Mouse (Mus musculus): ENCODE results near the gene Tnni2. TPM values are rescaled to one million over a fixed set of nuclear protein-coding genes. Genes with fewer than 3 reads are reported as not detected.
A peak's percentile ranks its signal among the peaks of the same experiment; 100 is the strongest.

The Tnni2 gene
- polyA plus RNA-seq, 1 experiment: 4.3 TPM

DNA sequence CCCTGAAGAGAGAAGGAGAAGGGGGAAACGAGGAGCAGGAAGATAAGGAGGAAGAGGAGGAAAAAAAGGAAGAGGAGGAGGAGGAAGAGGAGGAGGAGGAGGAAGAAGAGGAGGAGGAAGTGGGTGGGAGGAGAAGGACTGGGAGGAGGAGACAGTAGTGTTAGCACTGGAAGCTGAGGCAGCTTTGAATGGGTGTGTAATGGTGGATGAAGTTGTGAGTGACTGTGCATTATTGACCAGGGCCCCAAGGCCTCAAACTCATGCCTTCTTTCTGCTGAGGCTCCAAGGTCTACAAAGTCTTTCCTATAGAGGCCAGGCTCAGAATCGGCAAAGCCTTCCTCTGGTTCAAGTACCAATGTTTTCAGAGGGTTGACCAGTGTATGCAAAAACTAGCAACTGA lies 19.8 kb upstream of the Tnni2 start:
- no peak for DNase-seq
- H3K4me3 ChIP-seq (ENCODE audit: control insufficient read depth, insufficient read depth, low read length): no peak overlapping the region
- TF ChIP-seq CTCF (IDR thresholded peaks at IDR 0.05; ENCODE audit: borderline replicate concordance, control insufficient read depth, extremely low read depth, insufficient read depth, low read length, poor library complexity): no peak
- TF ChIP-seq POLR2A (IDR thresholded peaks at IDR 0.05; ENCODE audit: control insufficient read depth, extremely low read depth, insufficient read depth, low read length, poor library complexity): no peak
- WGBS: 75% methylated on average over 2 of the region's 2 CpGs
- peak overlapping the region; percentile 51; the same call in 1 of the 2 replicates for H3K27ac ChIP-seq (ENCODE audit: control insufficient read depth, insufficient read depth, low read length)
- no peaks in the 10 kb centered on the region for H3K36me3 ChIP-seq (ENCODE audit: control insufficient read depth, insufficient read depth, low read length)
- H3K27me3 ChIP-seq (ENCODE audit: control insufficient read depth, insufficient read depth, low read length): no peaks in the 10 kb centered on the region
- peaks cover 20% of the 10 kb centered on the region for H3K4me1 ChIP-seq (replicated peaks; ENCODE audit: control insufficient read depth, insufficient read depth, low read length)

DNA sequence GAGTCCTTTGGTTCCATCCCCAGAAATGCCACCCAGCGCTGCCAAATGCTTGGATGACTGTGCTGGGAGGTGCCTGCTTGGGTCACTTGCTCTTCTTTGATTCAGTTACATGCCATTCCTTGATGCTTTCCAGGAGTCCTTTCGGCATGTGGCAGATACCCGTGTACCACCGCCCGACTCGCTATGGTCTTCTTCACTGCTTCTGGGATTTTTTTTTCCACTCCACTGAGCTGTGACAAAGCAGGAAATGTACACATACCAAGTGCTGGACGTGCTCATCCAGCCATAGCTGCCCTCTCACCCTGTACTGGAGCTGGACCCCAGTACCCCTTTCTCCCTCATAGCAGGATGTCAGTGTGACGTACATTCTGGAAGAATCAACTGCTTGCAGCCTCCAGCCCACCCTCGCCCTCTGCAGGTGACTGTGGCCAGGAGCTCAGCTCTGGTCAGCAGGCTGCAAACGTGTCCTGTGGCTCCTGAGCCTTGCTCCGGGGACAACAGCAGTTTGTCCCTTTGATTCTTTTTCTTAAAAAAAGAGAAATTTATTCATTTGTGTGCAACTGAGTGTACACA lies 15.9 kb upstream of the Tnni2 start:
- no peaks in the 10 kb centered on the region for H3K36me3 ChIP-seq (ENCODE audit: control insufficient read depth, insufficient read depth, low read length)
- no peaks in the 10 kb centered on the region for H3K27me3 ChIP-seq (ENCODE audit: control insufficient read depth, insufficient read depth, low read length)
- H3K4me1 ChIP-seq (replicated peaks; ENCODE audit: control insufficient read depth, insufficient read depth, low read length): peaks cover 20% of the 10 kb centered on the region
- H3K4me3 ChIP-seq (ENCODE audit: control insufficient read depth, insufficient read depth, low read length): no peak overlapping the region
- TF ChIP-seq POLR2A (IDR thresholded peaks at IDR 0.05; ENCODE audit: control insufficient read depth, extremely low read depth, insufficient read depth, low read length, poor library complexity) (no peak), CTCF (IDR thresholded peaks at IDR 0.05; ENCODE audit: borderline replicate concordance, control insufficient read depth, extremely low read depth, insufficient read depth, low read length, poor library complexity) (no peak)
- WGBS: 88% methylated on average over 11 of the region's 11 CpGs
- no peak for DNase-seq
- H3K27ac ChIP-seq (ENCODE audit: control insufficient read depth, insufficient read depth, low read length): no peak overlapping the region

DNA sequence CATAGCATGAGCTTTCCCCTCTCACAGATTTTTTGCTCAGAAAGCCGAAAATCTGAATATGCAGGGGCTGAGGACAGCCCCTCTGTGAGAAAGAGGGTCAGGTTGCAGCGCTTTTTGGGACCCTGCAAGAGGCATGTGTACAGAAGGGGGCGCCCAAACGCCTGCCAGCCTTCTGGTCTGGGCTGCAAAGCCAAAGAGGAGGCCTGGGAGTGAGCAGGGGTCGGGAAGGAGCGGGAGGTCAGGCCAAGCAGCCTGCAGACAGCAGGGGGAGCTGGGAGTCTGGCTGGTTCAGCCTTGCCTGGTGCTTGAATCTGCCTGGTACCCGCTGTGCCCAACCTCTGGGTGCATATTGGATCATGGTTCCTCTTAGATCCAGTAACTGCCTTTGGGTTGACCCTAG lies 13.4 kb upstream of the Tnni2 start:
- no peak overlapping the region for H3K4me3 ChIP-seq (ENCODE audit: control insufficient read depth, insufficient read depth, low read length)
- no peaks in the 10 kb centered on the region for H3K36me3 ChIP-seq (ENCODE audit: control insufficient read depth, insufficient read depth, low read length)
- H3K27me3 ChIP-seq (ENCODE audit: control insufficient read depth, insufficient read depth, low read length): no peaks in the 10 kb centered on the region
- WGBS: 52% methylated on average over 7 of the region's 7 CpGs
- no peak overlapping the region for H3K27ac ChIP-seq (ENCODE audit: control insufficient read depth, insufficient read depth, low read length)
- peaks cover 1% of the 10 kb centered on the region for H3K4me1 ChIP-seq (replicated peaks; ENCODE audit: control insufficient read depth, insufficient read depth, low read length)
- DNase-seq: peak; percentile 57
- TF ChIP-seq POLR2A (IDR thresholded peaks at IDR 0.05; ENCODE audit: control insufficient read depth, extremely low read depth, insufficient read depth, low read length, poor library complexity) (no peak), CTCF (IDR thresholded peaks at IDR 0.05; ENCODE audit: borderline replicate concordance, control insufficient read depth, extremely low read depth, insufficient read depth, low read length, poor library complexity) (peak; percentile 45; the same call in 1 of the 2 replicates)

DNA sequence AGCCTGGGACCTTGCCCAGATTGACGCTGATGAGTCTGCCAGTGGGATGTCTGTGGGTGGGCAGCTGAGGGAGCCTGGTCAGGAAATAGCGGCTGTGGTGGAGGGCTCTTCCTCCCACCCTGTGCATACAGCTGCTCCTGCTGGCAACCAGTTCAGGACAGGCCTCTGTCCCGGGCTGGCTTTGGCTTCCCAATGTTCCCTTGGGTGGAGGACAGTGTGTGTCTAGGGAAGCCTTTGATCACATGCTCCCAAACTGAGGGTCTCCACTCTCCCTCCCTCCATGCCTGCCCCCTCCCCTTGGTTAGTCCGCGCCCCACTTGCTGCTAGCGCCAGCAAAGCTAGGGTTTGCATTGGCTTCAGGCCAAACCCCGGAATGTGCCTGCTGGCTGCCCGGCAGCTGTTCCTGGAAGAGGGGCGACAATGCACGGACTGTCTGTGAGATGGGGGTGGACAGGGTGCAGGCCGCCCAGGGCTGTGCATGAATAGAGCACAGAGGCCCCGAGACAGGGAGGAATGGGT lies 11.4 kb upstream of the Tnni2 start:
- Histone ChIP-seq H3K27ac (ENCODE audit: control insufficient read depth, insufficient read depth, low read length) (no peak overlapping the region), H3K4me3 (ENCODE audit: control insufficient read depth, insufficient read depth, low read length) (no peak overlapping the region), H3K36me3 (ENCODE audit: control insufficient read depth, insufficient read depth, low read length) (no peaks in the 10 kb centered on the region), H3K27me3 (ENCODE audit: control insufficient read depth, insufficient read depth, low read length) (no peaks in the 10 kb centered on the region), H3K4me1 (replicated peaks; ENCODE audit: control insufficient read depth, insufficient read depth, low read length) (peaks cover 15% of the 10 kb centered on the region)
- no peak for TF ChIP-seq CTCF (IDR thresholded peaks at IDR 0.05; ENCODE audit: borderline replicate concordance, control insufficient read depth, extremely low read depth, insufficient read depth, low read length, poor library complexity)
- no peak for TF ChIP-seq POLR2A (IDR thresholded peaks at IDR 0.05; ENCODE audit: control insufficient read depth, extremely low read depth, insufficient read depth, low read length, poor library complexity)
- WGBS: 30% methylated on average over 12 of the region's 12 CpGs
- DNase-seq: no peak

DNA sequence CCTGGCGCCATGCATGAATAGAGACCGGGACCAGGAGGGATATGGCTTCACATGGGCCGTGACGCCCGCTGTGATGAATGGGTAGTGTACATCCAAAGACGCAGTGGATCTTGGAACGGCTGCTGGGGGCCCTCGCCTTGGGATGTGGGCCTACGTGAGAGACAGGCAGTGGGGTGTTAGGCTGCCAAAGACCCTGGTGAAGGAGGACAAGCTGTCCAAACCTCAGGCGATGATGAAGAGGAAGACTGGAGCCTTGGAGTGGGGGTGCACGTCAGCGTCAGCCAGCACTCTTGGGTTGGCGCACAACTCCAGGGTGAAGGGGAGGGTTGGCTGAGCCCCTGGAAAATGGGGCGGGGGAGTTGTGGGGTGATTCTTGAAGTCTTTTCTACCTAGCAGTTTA lies 10.5 kb upstream of the Tnni2 start:
- 96% methylated on average over 14 of the region's 14 CpGs for WGBS
- Histone ChIP-seq H3K27ac (ENCODE audit: control insufficient read depth, insufficient read depth, low read length) (no peak overlapping the region), H3K36me3 (ENCODE audit: control insufficient read depth, insufficient read depth, low read length) (no peaks in the 10 kb centered on the region), H3K4me1 (replicated peaks; ENCODE audit: control insufficient read depth, insufficient read depth, low read length) (peaks cover 15% of the 10 kb centered on the region), H3K4me3 (ENCODE audit: control insufficient read depth, insufficient read depth, low read length) (no peak overlapping the region), H3K27me3 (ENCODE audit: control insufficient read depth, insufficient read depth, low read length) (no peaks in the 10 kb centered on the region)
- TF ChIP-seq POLR2A (IDR thresholded peaks at IDR 0.05; ENCODE audit: control insufficient read depth, extremely low read depth, insufficient read depth, low read length, poor library complexity) (no peak), CTCF (IDR thresholded peaks at IDR 0.05; ENCODE audit: borderline replicate concordance, control insufficient read depth, extremely low read depth, insufficient read depth, low read length, poor library complexity) (no peak)
- DNase-seq: no peak

DNA sequence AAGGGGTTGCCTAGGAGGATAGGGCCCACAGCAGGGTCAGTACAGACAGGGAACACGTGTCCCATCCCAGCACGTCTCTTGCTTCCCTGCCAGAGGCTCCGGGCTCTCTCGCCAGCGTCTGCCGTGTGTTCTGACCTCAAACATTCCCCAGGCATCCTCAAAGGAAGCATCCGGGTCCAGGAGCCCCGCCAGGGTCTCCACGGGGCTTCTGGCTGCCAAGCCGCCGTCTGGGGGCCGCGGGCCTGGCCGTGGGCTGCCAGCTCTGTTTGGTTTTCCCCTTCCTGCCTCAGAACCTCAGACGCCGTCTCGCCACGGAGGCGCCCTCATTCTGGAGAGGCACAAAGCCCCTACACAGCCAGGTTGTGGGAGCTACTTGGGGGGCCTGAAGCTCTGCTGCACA lies 8.0 kb upstream of the Tnni2 start:
- no peak overlapping the region for H3K27ac ChIP-seq (ENCODE audit: control insufficient read depth, insufficient read depth, low read length)
- DNase-seq: no peak
- peaks cover 17% of the 10 kb centered on the region for H3K4me1 ChIP-seq (replicated peaks; ENCODE audit: control insufficient read depth, insufficient read depth, low read length)
- H3K36me3 ChIP-seq (ENCODE audit: control insufficient read depth, insufficient read depth, low read length): no peaks in the 10 kb centered on the region
- TF ChIP-seq CTCF (IDR thresholded peaks at IDR 0.05; ENCODE audit: borderline replicate concordance, control insufficient read depth, extremely low read depth, insufficient read depth, low read length, poor library complexity) (no peak), POLR2A (IDR thresholded peaks at IDR 0.05; ENCODE audit: control insufficient read depth, extremely low read depth, insufficient read depth, low read length, poor library complexity) (no peak)
- H3K4me3 ChIP-seq (ENCODE audit: control insufficient read depth, insufficient read depth, low read length): no peak overlapping the region
- no peaks in the 10 kb centered on the region for H3K27me3 ChIP-seq (ENCODE audit: control insufficient read depth, insufficient read depth, low read length)
- 13% methylated on average over 19 of the region's 19 CpGs for WGBS
